Mouse (Mus musculus) bone marrow macrophage, adult 2 months (primary cell): ENCODE results near the gene Proca1.
"Not testable (repeated sequence)": the region's sequence is repeated elsewhere in the genome, so short reads cannot be mapped to it uniquely, and the experiment has no call there.

Experiments used
- CTCF ChIP-seq: IDR thresholded peaks from 2 replicates; pipeline ENCODE4 v1.5.1; 2012; ENCODE audit warnings: low read depth, mild to moderate bottlenecking, low read length, moderate library complexity
- POLR2A ChIP-seq: IDR thresholded peaks from 2 replicates; pipeline ENCODE4 v1.6.1; 2012; ENCODE audit warnings: mild to moderate bottlenecking, low read depth, low read length, borderline replicate concordance

DNA sequence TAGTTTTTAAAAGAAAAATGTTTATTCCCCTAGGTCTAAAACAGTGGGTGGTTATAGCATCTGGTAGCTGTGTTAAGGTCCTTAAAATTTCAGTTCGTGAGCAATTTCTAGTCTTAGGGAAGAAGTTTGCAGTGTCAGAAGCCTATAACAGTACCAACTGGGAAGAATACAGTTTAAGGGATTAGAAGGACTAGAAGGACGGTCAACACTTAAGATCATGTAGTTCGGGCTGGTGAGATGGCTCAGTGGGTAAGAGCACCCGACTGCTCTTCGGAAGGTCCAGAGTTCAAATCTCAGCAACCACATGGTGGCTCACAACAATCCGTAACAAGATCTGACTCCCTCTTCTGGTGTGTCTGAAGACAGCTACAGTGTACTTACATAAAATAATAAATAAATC, 8.5 kb upstream of the Proca1 start:
- not testable (repeated sequence) for TF ChIP-seq CTCF, POLR2A
